Mouse (Mus musculus) stomach, embryonic 14.5 days (tissue): ENCODE data around the gene Scn1b. TPM values are rescaled to one million over a fixed set of nuclear protein-coding genes. Genes with fewer than 3 reads are reported as not detected.

Experiments used
- ATAC-seq: fragments of 200-750 bp; cut with Nextera tagmentation; 2 replicates; pipeline ENCODE4 v1.8.0; 2017; ENCODE audit warnings: low read depth, moderate TSS enrichment; ENCODE audit not compliant: insufficient number of reproducible peaks, insufficient read depth, low FRiP score
- H3K27ac ChIP-seq: fragments of 300-500 bp; sonication (generic); 2 replicates; pipeline ENCODE4 v1.5.1; 2014; ENCODE audit warnings: mild to moderate bottlenecking, low read length, moderate library complexity, mixed read lengths
- H3K27me3 ChIP-seq: fragments of 300-500 bp; sonication (generic); 2 replicates; pipeline ENCODE4 v1.6.1; 2014; ENCODE audit warnings: low read length, control low read depth, mixed read lengths; ENCODE audit not compliant: control insufficient read depth, insufficient read depth
- H3K36me3 ChIP-seq: fragments of 300-500 bp; sonication (generic); 2 replicates; pipeline ENCODE4 v1.6.1; 2014; ENCODE audit warnings: mild to moderate bottlenecking, control low read depth, low read length, moderate library complexity, mixed read lengths; ENCODE audit not compliant: control insufficient read depth, insufficient read depth
- H3K4me1 ChIP-seq: fragments of 300-500 bp; sonication (generic); 2 replicates; pipeline ENCODE4 v1.6.1; 2014; ENCODE audit warnings: low read length, control low read depth, mixed read lengths; ENCODE audit not compliant: control insufficient read depth, insufficient read depth
- H3K4me2 ChIP-seq: fragments of 300-500 bp; sonication (generic); replicated peaks from 2 replicates; pipeline ENCODE4 v1.6.1; 2014; ENCODE audit warnings: low read depth, low read length, control low read depth
- H3K4me3 ChIP-seq: fragments of 300-500 bp; sonication (generic); 2 replicates; pipeline ENCODE4 v1.5.1; 2014; ENCODE audit warnings: low read depth, low read length, control low read depth
- H3K9ac ChIP-seq: fragments of 300-500 bp; sonication (generic); replicated peaks from 2 replicates; pipeline ENCODE4 v1.6.1; 2014; ENCODE audit warnings: low read depth, mild to moderate bottlenecking, control low read depth, low read length, moderate library complexity, mixed read lengths
- H3K9me3 ChIP-seq: fragments of 300-500 bp; sonication (generic); 2 replicates; pipeline ENCODE4 v1.6.1; 2016; ENCODE audit warnings: low read depth, low read length, control low read depth; ENCODE audit not compliant: control insufficient read depth
- WGBS: fragments of 180-500 bp; shearing (Covaris S2); extraction: QIAGEN DNeasy Blood & Tissue Kit; methylation state at CpG from one replicate; pipeline ENCODE4 v1.1.7; 2014; 5-methylcytosine and 5-hydroxymethylcytosine counted together
- polyA plus RNA-seq: library from polyadenylated mRNA; unstranded; fragments of >200 nt; fragmentation: Nextera tagmentation; extraction: Ambion mirVana; gene quantifications from 2 replicates; pipeline ENCODE4 v1.2.1, GENCODE M21; 2014

Scn1b gene
- polyA plus RNA-seq, 1 experiment from 2014 or later = 1.2 TPM

DNA sequence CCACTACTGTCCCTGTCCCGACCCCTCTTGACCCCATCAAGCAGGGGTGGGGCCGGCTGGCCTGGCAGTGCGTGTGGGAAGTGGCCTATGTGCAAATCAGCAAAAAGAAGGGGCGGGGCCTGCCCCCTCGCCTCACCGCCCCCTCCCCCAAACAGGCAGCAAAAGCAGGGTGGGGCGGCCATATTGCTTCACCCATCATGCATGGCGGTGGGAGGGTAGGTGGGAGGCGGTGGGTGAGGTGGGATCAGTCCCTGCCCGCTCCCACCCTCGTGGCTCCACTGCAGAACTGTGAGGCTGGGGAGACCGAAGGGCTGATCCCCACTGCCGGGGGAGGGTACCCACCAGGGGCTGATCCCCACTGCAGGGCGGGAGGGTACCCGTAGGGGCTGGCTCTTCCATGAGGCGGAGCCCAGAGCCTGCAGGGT is 10.1 kb downstream of the Scn1b start:
- H3K4me2 ChIP-seq = no peak overlapping the region
- no peak for ATAC-seq

DNA sequence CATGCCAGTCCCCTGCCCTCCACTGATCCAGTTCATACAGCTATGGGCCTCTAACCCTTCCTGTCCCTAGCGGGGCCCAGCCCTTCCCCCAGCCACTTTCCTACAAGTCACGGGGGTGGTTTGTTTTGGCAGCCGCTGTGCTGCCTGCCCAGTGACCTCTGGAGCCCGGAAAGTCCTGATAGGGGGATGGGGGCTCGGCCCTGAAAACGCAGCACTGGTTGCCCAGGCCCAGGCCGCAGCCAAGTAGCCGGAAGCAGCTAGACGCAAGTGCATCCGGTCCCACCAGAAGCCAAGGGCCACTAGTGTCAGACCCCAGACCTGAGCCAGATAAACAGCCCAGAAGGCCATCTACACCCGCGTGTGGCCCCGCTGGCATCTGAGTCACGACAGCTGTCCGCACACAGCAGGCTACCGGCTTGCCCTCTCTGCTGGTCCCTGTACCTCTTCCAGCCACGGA is 11.2 kb downstream of the Scn1b start:
- no peaks in the 10 kb centered on the region for H3K27me3 ChIP-seq
- H3K27ac ChIP-seq = peak overlapping the region; percentile 63; the same call in 1 of the 2 replicates
- peak; percentile 42 for ATAC-seq
- H3K36me3 ChIP-seq = no peaks in the 10 kb centered on the region
- H3K4me1 ChIP-seq = peaks cover 10% of the 10 kb centered on the region; the same call in 1 of the 2 replicates
- no peaks in the 10 kb centered on the region for H3K9me3 ChIP-seq
- H3K4me2 ChIP-seq = peak overlapping the region; percentile 37; the same call in 1 of the 2 replicates
- 19% methylated on average over 17 of the region's 17 CpGs for WGBS
- no peak overlapping the region for H3K4me3 ChIP-seq
- H3K9ac ChIP-seq = no peak overlapping the region

More for the DNA sequence above, 10.1 kb downstream of the Scn1b start:
- H3K9me3 ChIP-seq = no peaks in the 10 kb centered on the region
- H3K4me1 ChIP-seq = 0 out of 2 replicates have a peak, but pooled peaks cover 6% of the 10 kb centered on the region
- H3K9ac ChIP-seq = no peak overlapping the region
- no peaks in the 10 kb centered on the region for H3K27me3 ChIP-seq
- no peak overlapping the region for H3K4me3 ChIP-seq
- no peak overlapping the region for H3K27ac ChIP-seq
- WGBS = 46% methylated on average over 15 of the region's 16 CpGs
- no peaks in the 10 kb centered on the region for H3K36me3 ChIP-seq

DNA sequence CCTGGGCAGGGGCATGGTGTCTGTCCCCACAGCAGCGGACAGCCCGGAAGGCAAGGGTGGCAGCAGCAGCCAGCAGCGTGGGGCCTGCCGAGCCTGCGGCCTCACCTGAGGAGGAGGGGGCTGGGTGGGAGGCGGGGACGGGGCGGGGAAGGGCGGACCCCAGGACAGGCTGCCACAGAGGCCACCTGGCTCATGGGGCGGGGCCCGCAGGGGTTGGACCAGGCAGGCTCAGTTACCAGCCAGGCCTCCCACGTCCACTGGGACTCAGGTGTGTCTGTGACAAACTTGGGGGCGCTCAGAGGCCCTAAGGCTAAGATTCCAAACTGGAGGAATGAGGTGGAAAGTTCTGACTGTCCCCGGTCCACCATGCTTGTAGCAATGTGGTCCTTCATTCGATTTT is 11.6 kb downstream of the Scn1b start, which contains the start of gene Hpn:
TSS of gene Hpn (minus strand) at position 109 of the 400 bp plus-strand sequence.
- Histone ChIP-seq H3K4me2 (peak within 1 kb of the TSS; percentile 37), H3K27ac (peak within 1 kb of the TSS; percentile 63; the same call in 1 of the 2 replicates), H3K4me1 (peaks cover 10% of the 10 kb centered on the region; the same call in 1 of the 2 replicates), H3K9me3 (no peaks in the 10 kb centered on the region), H3K27me3 (no peaks in the 10 kb centered on the region), H3K36me3 (no peaks in the 10 kb centered on the region), H3K9ac (no peak within 1 kb of the TSS), H3K4me3 (peak within 1 kb of the TSS; percentile 17)
- peak; percentile 88 for ATAC-seq
- 16% methylated on average over 15 of the region's 15 CpGs for WGBS

DNA sequence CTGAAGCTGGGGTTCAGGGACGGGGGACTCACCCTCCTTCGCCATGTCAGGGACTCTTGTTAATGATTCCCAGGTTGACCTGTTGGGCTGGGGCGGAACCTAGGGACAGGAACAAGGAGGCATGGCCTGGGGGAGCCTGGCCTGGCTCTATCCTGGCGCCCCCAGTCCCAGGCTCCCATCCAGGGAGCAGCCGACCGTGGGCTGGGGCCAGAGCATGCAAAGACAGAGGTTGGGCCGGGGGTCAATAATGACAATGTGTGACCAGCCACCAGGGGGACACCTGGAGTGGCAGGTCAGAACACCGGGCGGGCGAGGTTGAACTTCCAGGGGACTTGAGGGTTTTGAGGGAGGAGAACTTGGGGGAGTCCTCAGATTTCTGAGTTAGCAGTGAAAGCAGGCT is 12.2 kb downstream of the Scn1b start:
- no peaks in the 10 kb centered on the region for H3K36me3 ChIP-seq
- no peaks in the 10 kb centered on the region for H3K9me3 ChIP-seq
- peak overlapping the region; percentile 63; the same call in 1 of the 2 replicates for H3K27ac ChIP-seq
- H3K4me1 ChIP-seq = peaks cover 10% of the 10 kb centered on the region; the same call in 1 of the 2 replicates
- H3K4me3 ChIP-seq = peak overlapping the region; percentile 17
- peak overlapping the region; percentile 37 for H3K4me2 ChIP-seq
- peak; percentile 11; the same call in 1 of the 2 replicates for ATAC-seq
- no peaks in the 10 kb centered on the region for H3K27me3 ChIP-seq
- 57% methylated on average over 10 of the region's 10 CpGs for WGBS
- H3K9ac ChIP-seq = no peak overlapping the region

DNA sequence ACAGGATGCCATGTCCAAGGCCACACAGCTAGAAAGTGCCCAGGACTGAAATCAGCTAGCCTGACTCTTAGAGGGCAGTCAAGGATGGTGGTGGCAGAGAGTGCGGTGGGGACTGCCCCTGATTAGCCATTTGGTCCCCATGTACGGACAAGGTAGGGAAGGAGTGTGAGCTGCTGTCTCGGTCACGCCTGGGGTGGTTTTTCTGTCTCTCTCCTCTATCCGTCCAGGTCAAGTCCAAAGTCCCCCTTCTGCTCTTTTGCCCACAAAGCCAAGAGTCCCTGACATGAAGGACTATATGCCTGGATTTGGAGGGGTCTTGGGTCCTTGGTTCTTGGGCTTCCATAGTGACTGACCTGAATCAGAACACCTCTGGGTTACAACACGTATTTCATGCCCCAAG is 13.0 kb downstream of the Scn1b start:
- Histone ChIP-seq H3K27ac (no peak overlapping the region), H3K4me2 (no peak overlapping the region), H3K36me3 (no peaks in the 10 kb centered on the region), H3K9ac (no peak overlapping the region), H3K4me3 (no peak overlapping the region), H3K9me3 (no peaks in the 10 kb centered on the region), H3K4me1 (peaks cover 10% of the 10 kb centered on the region; the same call in 1 of the 2 replicates), H3K27me3 (no peaks in the 10 kb centered on the region)
- ATAC-seq = no peak
- WGBS = 82% methylated on average over 6 of the region's 6 CpGs

DNA sequence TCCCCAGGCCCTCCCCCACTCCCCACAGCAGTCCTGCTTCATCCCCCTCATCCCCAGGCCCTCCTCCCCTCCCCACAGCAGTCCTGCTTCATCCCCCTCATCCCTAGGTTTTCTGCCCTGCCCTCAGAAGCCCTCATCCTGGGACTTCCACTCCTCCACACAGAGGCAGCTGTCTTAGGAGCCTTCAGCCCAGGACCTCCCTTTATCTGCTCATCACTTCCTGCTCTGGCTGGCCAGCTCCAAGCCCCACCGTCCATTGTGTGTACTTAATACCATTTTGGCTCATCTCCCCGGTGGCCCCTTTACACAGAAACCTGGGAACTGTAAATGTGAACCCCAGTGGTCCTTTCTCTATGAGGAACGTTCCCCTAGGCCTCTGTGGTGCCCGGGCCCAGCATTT is 14.8 kb downstream of the Scn1b start:
- Histone ChIP-seq H3K36me3 (no peaks in the 10 kb centered on the region), H3K9ac (no peak overlapping the region), H3K27ac (no peak overlapping the region), H3K4me3 (no peak overlapping the region), H3K9me3 (no peaks in the 10 kb centered on the region), H3K27me3 (no peaks in the 10 kb centered on the region), H3K4me2 (no peak overlapping the region), H3K4me1 (peaks cover 10% of the 10 kb centered on the region; the same call in 1 of the 2 replicates)
- no peak for ATAC-seq
- 41% methylated on average over 4 of the region's 4 CpGs for WGBS

DNA sequence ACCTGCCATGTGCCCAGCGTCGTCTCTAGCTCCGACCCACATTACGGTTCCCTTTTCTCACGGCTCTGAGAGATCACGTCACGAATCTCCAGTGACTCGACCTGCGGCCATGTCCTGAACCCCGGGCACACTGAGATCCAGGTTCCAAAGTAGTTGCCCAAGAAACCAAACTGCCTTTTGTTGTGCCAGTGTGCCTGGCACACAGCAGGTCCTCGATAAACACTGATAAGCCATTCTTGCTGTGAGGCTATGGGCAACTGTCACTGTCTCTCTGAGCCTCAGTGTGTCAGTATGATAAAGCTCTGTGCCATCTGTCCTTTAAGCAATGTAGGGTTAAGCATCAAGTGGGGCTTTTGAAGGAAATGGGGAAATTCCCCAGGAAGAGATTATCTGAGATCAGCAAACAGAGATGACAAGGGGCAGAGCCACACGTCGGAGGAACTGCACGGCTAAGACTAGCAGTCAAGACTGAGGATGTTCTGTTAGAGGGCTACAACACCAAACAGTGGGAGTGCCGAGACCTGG is 15.9 kb downstream of the Scn1b start:
- H3K4me3 ChIP-seq = no peak overlapping the region
- no peak for ATAC-seq
- no peak overlapping the region for H3K27ac ChIP-seq
- H3K9me3 ChIP-seq = no peaks in the 10 kb centered on the region
- H3K36me3 ChIP-seq = no peaks in the 10 kb centered on the region
- H3K9ac ChIP-seq = no peak overlapping the region
- 76% methylated on average over 15 of the region's 15 CpGs for WGBS
- peaks cover 10% of the 10 kb centered on the region; the same call in 1 of the 2 replicates for H3K4me1 ChIP-seq
- no peaks in the 10 kb centered on the region for H3K27me3 ChIP-seq
- H3K4me2 ChIP-seq = no peak overlapping the region

DNA sequence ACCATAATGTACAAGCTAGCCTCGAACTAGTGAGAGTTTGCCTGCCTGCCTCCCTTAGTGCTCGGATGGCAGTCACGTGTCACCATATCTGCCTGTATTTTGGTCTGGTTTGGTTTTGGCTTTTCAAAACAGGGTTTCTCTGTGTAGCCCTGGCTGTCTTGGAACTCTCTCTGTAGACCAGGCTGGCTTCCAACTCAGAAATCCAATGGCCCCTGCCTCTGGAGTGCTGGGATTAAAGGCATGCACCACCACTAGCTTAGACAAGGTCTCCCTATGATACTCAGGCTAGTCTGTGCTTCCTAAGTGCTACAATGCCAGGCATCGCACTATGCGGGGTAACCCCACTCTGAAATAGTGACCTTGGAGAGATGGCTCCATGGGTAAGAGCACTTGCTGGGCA is 17.0 kb downstream of the Scn1b start:
- Histone ChIP-seq H3K9me3 (no peaks in the 10 kb centered on the region), H3K4me1 (peaks cover 4% of the 10 kb centered on the region; the same call in 1 of the 2 replicates), H3K36me3 (no peaks in the 10 kb centered on the region), H3K9ac (no peak overlapping the region), H3K4me2 (no peak overlapping the region), H3K27ac (no peak overlapping the region), H3K27me3 (no peaks in the 10 kb centered on the region), H3K4me3 (no peak overlapping the region)
- WGBS = 93% methylated on average over 5 of the region's 5 CpGs
- no peak for ATAC-seq
